Mouse (Mus musculus) liver, postnatal 0 days (tissue): ENCODE results near the gene Aox1.

Experiments used
- CTCF ChIP-seq: sonication (generic); IDR thresholded peaks from 2 replicates; pipeline ENCODE4 v1.5.1; 2016; ENCODE audit warnings: antibody characterized with exemption, low read depth
- EP300 ChIP-seq: IDR thresholded peaks from 2 replicates; pipeline ENCODE4 v1.6.1; 2016; ENCODE audit warnings: antibody characterized with exemption, low read depth, mild to moderate bottlenecking

- TF ChIP-seq CTCF (no peak), EP300 (no peak)
These were observed 10.9 kb upstream of the Aox1 start, which contains the start of gene Kctd18 for GRCm38 (mm10) chr1:58018856-58019255.
